Mouse (Mus musculus): ENCODE measurements around the gene Ksr1. TPM values are rescaled to one million over a fixed set of nuclear protein-coding genes. Genes with fewer than 3 reads are reported as not detected.
"Not testable (repeated sequence)": the region's sequence is repeated elsewhere in the genome, so short reads cannot be mapped to it uniquely, and the experiment has no call there.

The Ksr1 gene
- polyA plus RNA-seq, 1 experiment from 2014 or later: 5.8 TPM

- H3K4me3 ChIP-seq (replicated peaks; ENCODE audit: low read depth, low read length): no peak overlapping the region
- H3K9me3 ChIP-seq (ENCODE audit: control insufficient read depth, low read length): no peaks in the 10 kb centered on the region
- H3K4me1 ChIP-seq (ENCODE audit: control insufficient read depth, insufficient read depth, low read length): no peaks in the 10 kb centered on the region
- peaks cover 5% of the 10 kb centered on the region; the same call in 1 of the 2 replicates for H3K36me3 ChIP-seq (ENCODE audit: control insufficient read depth, insufficient read depth, low read length)
- WGBS: 92% methylated on average over 2 of the region's 2 CpGs
- H3K9ac ChIP-seq (replicated peaks; ENCODE audit: low read length): no peak overlapping the region
- no peaks in the 10 kb centered on the region for H3K27me3 ChIP-seq (ENCODE audit: control insufficient read depth, insufficient read depth, low read length)
- ATAC-seq (ENCODE audit: low FRiP score, low TSS enrichment) (no peak), DNase-seq (no peak)
- H3K27ac ChIP-seq (replicated peaks; ENCODE audit: low read depth, low read length): no peak overlapping the region
- H3K4me2 ChIP-seq (ENCODE audit: low read length): no peak overlapping the region
Observed at GRCm38 (mm10) chr11:79012529-79012928, 133.7 kb downstream of the Ksr1 start.

- H3K27me3 ChIP-seq (ENCODE audit: control insufficient read depth, insufficient read depth, low read length): no peaks in the 10 kb centered on the region
- H3K27ac ChIP-seq (replicated peaks; ENCODE audit: low read depth, low read length): no peak overlapping the region
- no peak overlapping the region for H3K4me3 ChIP-seq (replicated peaks; ENCODE audit: low read depth, low read length)
- no peaks in the 10 kb centered on the region for H3K36me3 ChIP-seq (ENCODE audit: control insufficient read depth, insufficient read depth, low read length)
- no peaks in the 10 kb centered on the region for H3K4me1 ChIP-seq (ENCODE audit: control insufficient read depth, insufficient read depth, low read length)
- 85% methylated on average over 7 of the region's 7 CpGs for WGBS
- H3K9me3 ChIP-seq (ENCODE audit: control insufficient read depth, low read length): no peaks in the 10 kb centered on the region
- DNase-seq: no peak
- no peak overlapping the region for H3K4me2 ChIP-seq (ENCODE audit: low read length)
- no peak overlapping the region for H3K9ac ChIP-seq (replicated peaks; ENCODE audit: low read length)
- ATAC-seq (ENCODE audit: low FRiP score, low TSS enrichment): no peak
Observed at GRCm38 (mm10) chr11:79008891-79009290, 137.3 kb downstream of the Ksr1 start.

DNA sequence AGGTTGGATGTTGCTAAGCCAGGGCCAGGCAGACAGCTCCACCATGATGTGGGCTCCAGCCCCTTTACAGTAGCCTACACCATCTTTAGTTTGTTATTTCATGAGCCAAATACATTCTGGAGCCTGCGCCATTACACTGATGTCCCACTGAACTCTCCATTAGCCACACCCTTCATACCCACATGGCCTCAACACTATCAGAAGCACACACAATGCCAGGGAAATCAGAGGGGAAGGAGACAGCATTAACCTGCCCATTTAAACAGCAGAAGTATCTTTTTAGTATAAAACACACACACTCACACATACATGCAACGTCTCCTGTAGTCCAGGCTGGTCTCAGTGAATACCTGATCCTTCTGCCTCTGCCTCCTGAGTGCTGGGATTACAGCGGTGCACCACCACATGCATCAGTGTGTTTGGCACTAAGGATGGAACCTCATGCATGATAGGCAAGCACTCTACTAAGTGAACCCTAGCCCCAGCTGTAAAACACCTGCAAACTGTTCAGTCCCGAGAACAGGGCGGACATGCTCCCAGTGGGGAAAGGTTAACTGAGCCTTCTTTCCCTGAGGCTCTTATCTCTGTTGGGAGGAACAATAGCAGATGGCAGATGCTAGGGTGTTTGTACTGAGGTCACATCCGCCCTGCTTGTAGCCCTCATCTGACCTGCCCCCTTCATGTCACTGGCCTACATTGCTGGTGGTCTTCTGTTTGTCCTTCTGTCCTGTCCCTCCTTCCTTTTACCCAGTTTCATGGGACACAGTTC lies 138.0 kb downstream of the Ksr1 start:
- no peaks in the 10 kb centered on the region for H3K4me1 ChIP-seq (ENCODE audit: control insufficient read depth, insufficient read depth, low read length)
- H3K4me3 ChIP-seq (replicated peaks; ENCODE audit: low read depth, low read length): no peak overlapping the region
- no peaks in the 10 kb centered on the region for H3K36me3 ChIP-seq (ENCODE audit: control insufficient read depth, insufficient read depth, low read length)
- no peaks in the 10 kb centered on the region for H3K9me3 ChIP-seq (ENCODE audit: control insufficient read depth, low read length)
- no peaks in the 10 kb centered on the region for H3K27me3 ChIP-seq (ENCODE audit: control insufficient read depth, insufficient read depth, low read length)
- H3K27ac ChIP-seq (replicated peaks; ENCODE audit: low read depth, low read length): no peak overlapping the region
- no peak overlapping the region for H3K9ac ChIP-seq (replicated peaks; ENCODE audit: low read length)
- WGBS: 85% methylated on average over 6 of the region's 6 CpGs
- H3K4me2 ChIP-seq (ENCODE audit: low read length): no peak overlapping the region
- ATAC-seq (ENCODE audit: low FRiP score, low TSS enrichment) (no peak), DNase-seq (no peak)

DNA sequence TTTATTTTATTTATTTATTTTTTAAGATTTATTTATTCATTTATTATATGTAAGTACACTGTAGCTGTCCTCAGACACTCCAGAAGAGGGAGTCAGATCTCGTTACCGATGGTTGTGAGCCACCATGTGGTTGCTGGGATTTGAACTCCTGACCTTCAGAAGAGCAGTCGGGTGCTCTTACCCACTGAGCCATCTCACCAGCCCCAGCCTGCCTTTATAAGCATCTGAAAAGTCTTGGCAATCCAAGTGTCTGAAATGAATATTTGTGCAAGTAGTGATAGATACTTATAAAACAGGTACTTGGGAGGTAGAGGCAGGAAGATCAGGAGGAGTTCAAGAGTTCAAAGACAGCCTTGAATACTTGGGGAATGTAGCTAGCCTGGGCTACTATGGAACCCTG lies 138.9 kb downstream of the Ksr1 start:
- not testable (repeated sequence) for H3K9me3 ChIP-seq (ENCODE audit: control insufficient read depth, low read length); DNase-seq; H3K36me3 ChIP-seq (ENCODE audit: control insufficient read depth, insufficient read depth, low read length); H3K27me3 ChIP-seq (ENCODE audit: control insufficient read depth, insufficient read depth, low read length); ATAC-seq (ENCODE audit: low FRiP score, low TSS enrichment); H3K4me2 ChIP-seq (ENCODE audit: low read length); H3K4me1 ChIP-seq (ENCODE audit: control insufficient read depth, insufficient read depth, low read length); H3K9ac ChIP-seq (replicated peaks; ENCODE audit: low read length); H3K4me3 ChIP-seq (replicated peaks; ENCODE audit: low read depth, low read length); H3K27ac ChIP-seq (replicated peaks; ENCODE audit: low read depth, low read length)
- WGBS: 91% methylated on average over 3 of the region's 3 CpGs

- no peaks in the 10 kb centered on the region for H3K4me1 ChIP-seq (ENCODE audit: control insufficient read depth, insufficient read depth, low read length)
- H3K27me3 ChIP-seq (ENCODE audit: control insufficient read depth, insufficient read depth, low read length): no peaks in the 10 kb centered on the region
- ATAC-seq (ENCODE audit: low FRiP score, low TSS enrichment): no peak
- no peak overlapping the region for H3K4me3 ChIP-seq (replicated peaks; ENCODE audit: low read depth, low read length)
- H3K4me2 ChIP-seq (ENCODE audit: low read length): no peak overlapping the region
- DNase-seq: no peak
- H3K9ac ChIP-seq (replicated peaks; ENCODE audit: low read length): no peak overlapping the region
- H3K36me3 ChIP-seq (ENCODE audit: control insufficient read depth, insufficient read depth, low read length): no peaks in the 10 kb centered on the region
- WGBS: 77% methylated on average over 5 of the region's 5 CpGs
- no peak overlapping the region for H3K27ac ChIP-seq (replicated peaks; ENCODE audit: low read depth, low read length)
- no peaks in the 10 kb centered on the region for H3K9me3 ChIP-seq (ENCODE audit: control insufficient read depth, low read length)
Observed at GRCm38 (mm10) chr11:79006417-79006816, 139.8 kb downstream of the Ksr1 start.

- no peaks in the 10 kb centered on the region for H3K36me3 ChIP-seq (ENCODE audit: control insufficient read depth, insufficient read depth, low read length)
- H3K4me2 ChIP-seq (ENCODE audit: low read length): no peak overlapping the region
- 87% methylated on average over 14 of the region's 14 CpGs for WGBS
- ATAC-seq (ENCODE audit: low FRiP score, low TSS enrichment) (no peak), DNase-seq (no peak)
- no peaks in the 10 kb centered on the region for H3K9me3 ChIP-seq (ENCODE audit: control insufficient read depth, low read length)
- H3K4me1 ChIP-seq (ENCODE audit: control insufficient read depth, insufficient read depth, low read length): no peaks in the 10 kb centered on the region
- no peak overlapping the region for H3K4me3 ChIP-seq (replicated peaks; ENCODE audit: low read depth, low read length)
- H3K9ac ChIP-seq (replicated peaks; ENCODE audit: low read length): no peak overlapping the region
- H3K27ac ChIP-seq (replicated peaks; ENCODE audit: low read depth, low read length): no peak overlapping the region
- H3K27me3 ChIP-seq (ENCODE audit: control insufficient read depth, insufficient read depth, low read length): no peaks in the 10 kb centered on the region
Observed at GRCm38 (mm10) chr11:79005578-79006394, 140.4 kb downstream of the Ksr1 start.

- H3K27me3 ChIP-seq (ENCODE audit: control insufficient read depth, insufficient read depth, low read length): no peaks in the 10 kb centered on the region
- H3K27ac ChIP-seq (replicated peaks; ENCODE audit: low read depth, low read length): no peak overlapping the region
- DNase-seq (no peak), ATAC-seq (ENCODE audit: low FRiP score, low TSS enrichment) (no peak)
- H3K4me1 ChIP-seq (ENCODE audit: control insufficient read depth, insufficient read depth, low read length): no peaks in the 10 kb centered on the region
- no peaks in the 10 kb centered on the region for H3K36me3 ChIP-seq (ENCODE audit: control insufficient read depth, insufficient read depth, low read length)
- no peaks in the 10 kb centered on the region for H3K9me3 ChIP-seq (ENCODE audit: control insufficient read depth, low read length)
- 88% methylated on average over 10 of the region's 10 CpGs for WGBS
- no peak overlapping the region for H3K4me2 ChIP-seq (ENCODE audit: low read length)
- H3K4me3 ChIP-seq (replicated peaks; ENCODE audit: low read depth, low read length): no peak overlapping the region
- no peak overlapping the region for H3K9ac ChIP-seq (replicated peaks; ENCODE audit: low read length)
Observed at GRCm38 (mm10) chr11:79003769-79004638, 142.2 kb downstream of the Ksr1 start.

- Histone ChIP-seq H3K4me1 (ENCODE audit: control insufficient read depth, insufficient read depth, low read length) (no peaks in the 10 kb centered on the region), H3K4me3 (replicated peaks; ENCODE audit: low read depth, low read length) (no peak overlapping the region), H3K9ac (replicated peaks; ENCODE audit: low read length) (no peak overlapping the region), H3K27ac (replicated peaks; ENCODE audit: low read depth, low read length) (no peak overlapping the region), H3K4me2 (ENCODE audit: low read length) (no peak overlapping the region), H3K36me3 (ENCODE audit: control insufficient read depth, insufficient read depth, low read length) (no peaks in the 10 kb centered on the region), H3K9me3 (ENCODE audit: control insufficient read depth, low read length) (no peaks in the 10 kb centered on the region), H3K27me3 (ENCODE audit: control insufficient read depth, insufficient read depth, low read length) (no peaks in the 10 kb centered on the region)
- WGBS: 88% methylated on average over 11 of the region's 11 CpGs
- ATAC-seq (ENCODE audit: low FRiP score, low TSS enrichment) (no peak), DNase-seq (no peak)
Observed at GRCm38 (mm10) chr11:79003053-79003768, 143.0 kb downstream of the Ksr1 start.
